Mouse (Mus musculus): ENCODE results near the gene Srgap2. TPM values are rescaled to one million over a fixed set of nuclear protein-coding genes. Genes with fewer than 3 reads are reported as not detected.
"Not testable (repeated sequence)": the region's sequence is repeated elsewhere in the genome, so short reads cannot be mapped to it uniquely, and the experiment has no call there.

Srgap2 gene
- polyA plus RNA-seq, 2 experiments from 2014 or later: 25.0 to 31.5 TPM

DNA sequence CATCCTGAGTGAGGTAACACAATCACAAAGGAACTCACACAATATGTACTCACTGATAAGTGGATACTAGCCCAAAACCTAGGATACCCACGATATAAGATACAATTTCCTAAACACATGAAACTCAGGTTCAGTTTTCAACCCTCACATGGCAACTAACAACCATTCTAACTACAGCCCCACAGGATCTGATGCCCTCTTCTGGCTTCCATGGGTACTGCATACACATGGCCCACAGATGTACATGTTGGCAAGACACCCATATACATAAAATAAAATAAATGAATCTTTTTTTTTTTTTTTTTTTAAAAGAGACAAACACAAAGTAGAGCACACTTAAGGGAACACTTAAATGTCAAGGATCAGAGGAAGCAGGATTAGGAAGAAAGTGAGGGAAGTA lies 198.1 kb downstream of the Srgap2 start:
- ATAC-seq: not testable (repeated sequence)

DNA sequence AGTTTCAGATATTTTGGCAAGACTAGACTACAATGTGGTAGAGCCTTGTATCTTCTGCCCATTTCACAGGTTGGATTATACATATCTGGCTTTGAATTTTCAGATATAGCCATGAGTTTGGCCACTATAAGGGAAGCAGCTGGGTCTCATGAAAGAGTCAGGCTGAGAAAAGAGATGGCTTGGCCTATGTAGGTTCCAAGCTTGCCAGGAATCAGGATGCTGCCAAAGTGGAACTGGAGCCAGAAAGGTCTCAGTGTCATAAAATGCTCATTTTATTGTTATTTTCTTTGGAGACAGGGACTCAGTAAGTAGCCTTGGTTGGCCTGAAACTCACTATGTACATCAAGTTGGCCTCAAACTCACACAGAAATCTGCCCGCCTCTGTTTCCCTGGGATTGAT lies 200.0 kb downstream of the Srgap2 start:
- no peak for ATAC-seq

DNA sequence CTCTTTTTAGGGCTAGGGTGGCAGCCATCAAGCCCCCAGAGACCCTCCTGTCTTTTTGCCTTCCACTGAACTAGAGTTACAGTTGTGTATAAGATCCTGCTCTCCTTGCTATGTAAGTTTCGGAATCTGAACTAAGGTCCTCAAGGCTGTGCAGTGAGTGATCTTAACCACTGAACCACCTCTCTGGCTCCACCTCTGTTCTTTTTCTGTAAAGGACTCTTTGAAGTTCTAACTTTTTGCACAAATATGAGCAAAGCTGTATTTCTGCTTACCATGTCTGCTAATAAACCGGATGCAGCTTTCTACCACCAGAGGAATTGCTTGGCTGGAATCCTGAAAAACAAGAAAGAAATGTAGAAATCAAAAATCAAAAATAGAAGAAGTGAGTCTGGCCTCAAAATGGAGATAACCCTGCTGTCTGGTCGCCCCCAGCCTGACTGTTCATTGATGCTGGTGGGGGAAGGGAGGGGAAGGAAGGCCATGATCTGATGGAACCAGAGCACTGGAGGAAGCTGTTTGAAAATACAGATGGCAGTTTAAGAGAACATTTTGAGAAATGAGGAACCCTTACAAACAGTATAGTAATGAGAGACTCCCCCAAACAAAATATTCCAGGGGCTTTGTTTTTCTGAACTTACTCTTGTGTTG lies 202.2 kb downstream of the Srgap2 start:
- peak; percentile 92 for ATAC-seq

DNA sequence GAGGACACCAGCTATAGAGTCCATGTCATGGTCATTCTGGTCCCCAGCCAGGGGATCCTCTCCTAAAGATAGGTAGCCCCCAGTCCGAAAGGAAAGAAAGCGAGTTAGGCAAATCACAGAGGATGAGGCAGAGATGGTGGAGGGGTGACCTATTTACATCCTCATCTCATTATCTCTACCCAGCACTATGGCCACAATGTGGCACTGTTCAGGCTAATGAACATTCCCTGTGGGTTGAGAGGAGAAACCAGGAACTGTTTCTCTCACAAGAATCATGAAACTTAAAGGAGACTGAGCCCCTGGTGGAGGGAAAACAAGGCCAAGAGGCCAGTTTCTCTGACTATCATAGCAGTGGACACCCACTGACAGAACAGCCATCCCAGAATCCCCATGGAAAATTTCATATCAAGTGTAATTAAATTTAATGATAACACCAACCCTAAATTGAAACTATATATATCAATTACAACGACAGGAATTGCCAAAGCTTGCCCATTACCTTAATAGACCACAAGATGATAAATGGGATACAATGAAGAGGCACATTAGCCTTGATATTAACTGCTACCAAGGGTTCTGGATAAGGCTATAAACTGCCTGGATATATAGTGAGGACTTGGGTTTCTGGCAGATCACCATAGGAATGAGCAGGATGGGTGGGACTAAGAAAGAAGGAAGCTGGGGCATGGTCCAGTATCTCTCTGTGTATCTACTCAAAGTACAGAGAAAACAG lies 207.4 kb downstream of the Srgap2 start:
- ATAC-seq: no peak

DNA sequence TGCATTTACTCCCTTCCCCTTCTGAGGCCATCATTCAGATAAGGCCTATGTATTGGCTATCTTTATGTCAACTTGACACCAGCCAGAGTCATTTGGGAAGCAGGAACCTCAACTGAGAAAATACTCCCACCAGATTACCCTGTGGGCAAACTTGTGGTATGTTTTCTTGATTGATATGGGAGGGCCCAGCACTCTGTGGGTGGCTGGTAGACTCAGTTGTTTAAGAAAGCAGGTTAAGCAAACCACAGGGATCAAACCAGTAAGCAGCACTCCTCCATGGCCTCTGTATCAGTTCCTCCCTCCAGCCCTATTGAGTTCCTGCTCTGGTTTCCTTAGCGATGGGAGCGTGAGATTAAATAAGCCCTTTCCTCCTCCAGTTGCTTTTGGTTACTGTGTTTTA lies 208.8 kb downstream of the Srgap2 start:
- ATAC-seq: no peak

DNA sequence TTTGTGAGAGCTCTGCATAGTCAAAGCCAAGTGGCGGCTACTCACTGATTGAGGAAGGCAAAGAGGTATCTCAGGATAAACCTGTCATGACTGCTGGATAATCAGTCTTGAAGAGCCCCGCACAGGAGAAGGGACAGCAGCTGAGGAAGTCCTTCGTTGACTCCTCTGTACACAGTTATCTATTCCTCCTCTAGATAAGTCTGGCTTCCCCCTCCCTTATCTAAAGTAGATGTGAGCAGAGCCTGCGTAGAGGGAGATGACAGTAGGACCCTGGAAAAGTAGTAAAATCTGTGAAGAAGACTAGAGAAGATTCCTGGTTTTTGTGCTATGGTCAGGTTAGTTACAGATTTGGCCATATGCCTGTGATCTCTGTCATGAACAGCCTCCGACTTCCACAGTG lies 209.5 kb downstream of the Srgap2 start:
- no peak for ATAC-seq

DNA sequence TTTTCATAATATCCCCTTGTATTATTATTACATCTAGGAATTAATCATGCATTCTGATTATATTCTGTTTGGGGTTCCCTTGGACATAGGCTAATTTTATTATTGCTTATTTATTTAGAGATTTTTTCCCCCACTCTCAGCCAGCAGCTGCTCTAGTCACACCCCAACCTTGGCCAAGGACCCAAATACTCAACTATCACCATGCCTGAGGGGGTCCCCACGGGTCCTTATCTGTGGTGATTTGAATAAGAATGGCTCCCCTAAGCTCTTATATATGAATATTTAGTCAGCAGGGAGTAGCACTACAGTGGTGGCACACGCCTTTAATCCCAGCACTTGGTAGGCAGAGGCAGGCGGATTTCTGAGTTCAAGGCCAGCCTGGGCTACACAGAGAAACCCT lies 215.9 kb downstream of the Srgap2 start:
- ATAC-seq: no peak

DNA sequence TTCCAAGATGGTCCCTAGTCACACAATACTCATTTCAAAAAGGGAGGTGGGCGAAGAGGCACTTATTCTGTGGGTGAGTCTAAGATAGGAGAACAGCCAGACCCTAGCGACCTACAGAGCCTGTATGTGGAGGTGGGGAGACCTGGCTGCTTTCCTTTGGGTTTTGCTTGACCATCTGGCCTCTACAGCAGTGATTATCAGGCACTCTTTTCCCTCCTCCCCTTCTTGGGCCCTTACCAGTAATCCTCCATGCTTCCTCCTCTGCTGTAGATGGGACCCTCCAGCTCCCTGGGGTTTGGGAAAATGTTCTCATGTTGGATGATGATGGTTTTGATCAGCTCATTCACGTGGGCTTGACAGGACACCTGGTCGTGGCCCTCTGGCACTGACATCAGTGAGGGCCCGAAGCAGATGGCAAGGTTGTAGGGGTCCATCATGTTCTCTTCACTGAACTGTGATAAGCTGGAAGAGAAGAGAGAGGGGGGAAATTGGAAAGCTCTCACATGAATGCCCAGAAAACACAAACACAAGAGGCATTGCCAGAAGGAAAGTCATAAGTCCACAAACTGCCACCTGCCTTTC lies 216.8 kb downstream of the Srgap2 start:
- no peak for ATAC-seq

DNA sequence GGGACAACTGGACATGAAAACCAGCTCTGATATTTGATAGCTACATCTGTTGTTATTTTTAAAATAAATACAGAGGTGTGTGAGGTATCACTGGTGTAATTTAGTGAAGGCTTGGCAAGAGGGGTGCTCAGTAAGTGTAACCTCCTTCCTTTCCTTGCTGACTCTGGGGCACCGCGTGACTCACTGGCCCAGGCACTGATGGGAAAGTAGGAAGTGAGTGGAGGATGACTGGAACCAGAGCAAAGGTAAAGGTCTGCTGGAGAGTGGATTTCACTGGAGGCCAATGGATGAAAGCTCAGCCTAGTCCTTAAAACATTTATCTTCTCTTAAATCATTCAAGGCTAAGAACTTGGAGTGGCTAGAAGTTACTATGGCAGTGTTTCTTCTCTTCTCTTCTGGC lies 226.4 kb downstream of the Srgap2 start:
- no peak for ATAC-seq

DNA sequence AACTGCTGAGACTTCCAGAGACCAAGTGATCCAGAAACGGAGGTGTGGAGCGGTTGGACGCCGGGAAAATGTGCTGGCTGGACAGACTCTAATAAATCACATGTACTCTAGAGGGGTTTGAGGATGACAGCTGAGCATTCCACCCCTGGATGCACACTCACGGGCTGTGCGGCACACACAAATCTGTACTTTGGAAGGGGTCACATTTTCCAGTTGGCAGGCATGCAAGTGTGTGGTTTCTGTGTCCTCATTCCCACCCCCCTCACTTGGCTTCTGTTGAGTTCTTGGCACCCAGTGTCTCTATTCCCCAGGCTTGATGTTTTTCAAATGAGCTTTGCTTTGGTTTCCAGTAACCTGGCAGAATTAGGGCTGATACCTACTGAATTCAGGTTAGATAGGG lies 227.4 kb downstream of the Srgap2 start:
- no peak for ATAC-seq

DNA sequence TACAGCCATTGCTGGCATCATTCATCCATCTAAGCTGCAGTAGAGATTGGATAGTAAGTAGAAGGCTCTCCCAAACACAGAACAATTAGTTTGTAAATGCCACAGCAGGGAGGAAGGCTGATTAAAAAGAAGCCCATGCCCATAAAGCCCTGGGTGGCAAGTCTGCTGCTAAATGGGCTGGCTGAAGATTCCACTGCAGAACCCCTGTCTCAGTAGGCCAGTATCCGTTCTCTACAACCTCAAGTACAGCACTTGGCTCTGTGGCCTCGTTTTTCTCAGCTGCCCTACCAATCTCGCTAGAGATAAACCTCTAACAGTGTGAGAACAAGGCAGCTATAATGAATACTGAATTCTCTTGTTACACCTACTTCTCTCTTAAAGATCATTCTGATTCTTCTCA lies 227.9 kb downstream of the Srgap2 start:
- ATAC-seq: no peak

DNA sequence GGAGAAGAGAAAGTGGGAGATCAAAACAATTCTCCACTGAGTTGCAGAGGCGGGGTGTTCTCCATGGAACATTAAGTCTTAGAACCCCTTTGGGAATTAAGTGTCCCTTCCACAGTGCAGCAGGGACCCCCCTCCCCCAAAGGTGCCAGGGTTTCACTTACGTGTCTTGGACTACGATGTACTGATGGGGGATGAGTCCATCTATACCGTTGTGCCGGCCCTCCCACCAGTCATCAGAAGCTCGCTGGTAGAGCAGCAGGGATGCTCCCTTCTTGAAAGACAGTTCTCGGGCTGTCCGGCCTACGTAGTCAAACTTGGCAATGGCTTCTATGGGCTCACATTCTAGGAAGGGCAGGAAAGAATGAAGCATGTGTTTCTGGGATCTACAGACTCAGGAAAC lies 229.0 kb downstream of the Srgap2 start:
- no peak for ATAC-seq

DNA sequence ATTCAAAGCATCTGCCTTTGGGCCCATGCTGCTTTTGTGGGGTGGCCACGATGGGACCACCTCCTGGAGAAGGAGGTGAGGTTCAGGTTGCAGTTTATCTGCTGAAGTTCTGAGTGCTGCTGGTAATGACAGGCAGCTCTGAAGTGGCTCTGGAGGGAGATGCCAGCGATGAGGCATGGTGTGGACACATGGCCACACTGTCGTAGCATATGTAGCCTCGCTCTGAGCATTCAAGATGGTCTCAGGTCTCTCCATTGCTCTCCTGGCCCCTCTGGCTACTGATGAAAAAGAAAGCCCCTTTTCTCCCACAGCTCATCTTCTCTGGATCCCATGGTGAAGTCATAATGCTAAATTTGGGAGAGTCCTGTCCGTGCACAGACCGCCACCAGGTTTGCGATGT lies 230.4 kb downstream of the Srgap2 start:
- no peak for ATAC-seq

DNA sequence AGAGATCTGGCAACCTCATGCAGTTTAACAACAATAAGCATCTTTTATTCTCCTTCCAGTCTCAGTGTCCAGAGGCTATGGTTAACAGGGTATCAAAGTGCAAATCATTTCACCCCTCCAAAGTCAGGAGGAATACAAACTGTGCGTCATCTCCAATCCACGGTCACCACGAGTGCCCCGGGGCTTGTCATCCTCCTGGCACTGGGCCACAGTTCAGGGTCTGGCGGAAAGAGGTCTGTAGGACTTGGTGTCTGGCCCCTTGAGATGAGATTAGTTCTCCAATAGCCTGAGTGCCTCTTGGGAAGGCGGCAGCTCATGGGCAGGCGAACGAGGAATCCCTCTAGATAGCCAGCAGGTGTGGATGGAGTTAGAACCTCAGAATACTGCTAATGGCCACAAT lies 232.0 kb downstream of the Srgap2 start:
- ATAC-seq: no peak

DNA sequence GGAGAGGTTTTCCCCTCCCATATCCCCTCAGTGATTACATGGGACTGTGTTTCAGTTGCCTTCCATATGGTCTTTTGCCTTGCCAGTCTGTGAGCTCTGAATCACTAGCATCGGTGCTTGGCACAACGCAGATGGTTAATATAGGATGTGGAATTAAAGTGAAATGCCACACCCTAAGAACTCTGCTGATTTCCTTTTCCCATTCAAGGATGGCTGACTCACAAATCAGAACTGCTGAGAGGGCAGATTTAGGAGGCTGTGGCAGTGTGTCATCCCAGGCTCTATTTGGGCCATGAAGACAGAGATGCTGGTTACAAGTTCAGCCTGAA lies 233.3 kb downstream of the Srgap2 start:
- ATAC-seq: no peak

DNA sequence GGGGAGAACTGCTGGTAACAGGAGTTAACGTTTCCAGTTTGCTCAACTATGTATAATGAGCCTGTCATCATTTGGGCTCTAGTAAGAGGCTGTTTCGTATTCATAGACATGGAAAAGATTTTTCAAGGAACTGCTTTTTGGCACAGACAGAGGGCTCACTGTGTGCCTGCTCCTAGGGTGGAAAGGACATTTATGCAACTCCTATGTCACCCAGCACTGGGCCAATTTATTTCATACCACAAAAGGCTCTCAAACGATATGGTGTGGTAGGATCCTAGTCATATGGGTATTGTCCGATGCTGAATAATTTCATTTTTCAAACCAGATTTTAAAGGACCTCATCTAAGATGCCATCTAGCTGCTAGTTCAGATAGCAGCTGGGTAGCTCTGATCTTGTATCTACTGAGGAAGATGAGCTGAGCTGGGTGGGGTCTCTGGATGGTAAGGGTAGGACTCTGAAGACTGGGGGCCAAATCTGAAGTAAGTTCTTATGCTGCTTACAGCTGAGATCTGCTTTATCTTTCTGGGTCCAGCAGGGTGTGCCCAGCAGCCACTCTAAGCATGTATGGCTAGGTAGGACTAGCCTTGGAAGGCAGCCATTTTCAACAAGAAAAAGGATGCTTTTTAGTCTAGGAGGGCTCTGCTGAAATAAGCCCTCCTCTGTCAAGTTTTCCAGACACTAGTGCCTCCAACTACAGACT lies 233.8 kb downstream of the Srgap2 start:
- ATAC-seq: no peak

DNA sequence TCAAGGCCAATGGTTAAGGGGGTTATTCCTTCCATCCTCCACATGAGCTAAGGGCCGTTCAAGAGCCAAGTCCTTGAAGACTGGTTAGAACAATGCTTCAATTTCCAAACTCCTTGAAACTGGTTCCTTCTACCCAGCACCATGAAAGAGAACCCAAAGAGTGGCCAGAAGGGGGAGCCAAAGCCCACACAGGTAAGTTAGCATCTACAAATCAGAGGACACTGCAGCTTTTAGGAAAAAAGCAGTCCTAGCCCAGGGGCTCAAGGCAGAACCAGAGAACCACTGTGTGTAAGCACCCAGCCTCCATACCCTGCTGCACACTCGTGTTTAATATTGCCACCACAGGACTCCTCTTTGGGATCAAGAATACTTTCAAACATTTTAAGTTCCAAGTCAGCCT lies 236.5 kb downstream of the Srgap2 start:
- peak; percentile 76 for ATAC-seq

DNA sequence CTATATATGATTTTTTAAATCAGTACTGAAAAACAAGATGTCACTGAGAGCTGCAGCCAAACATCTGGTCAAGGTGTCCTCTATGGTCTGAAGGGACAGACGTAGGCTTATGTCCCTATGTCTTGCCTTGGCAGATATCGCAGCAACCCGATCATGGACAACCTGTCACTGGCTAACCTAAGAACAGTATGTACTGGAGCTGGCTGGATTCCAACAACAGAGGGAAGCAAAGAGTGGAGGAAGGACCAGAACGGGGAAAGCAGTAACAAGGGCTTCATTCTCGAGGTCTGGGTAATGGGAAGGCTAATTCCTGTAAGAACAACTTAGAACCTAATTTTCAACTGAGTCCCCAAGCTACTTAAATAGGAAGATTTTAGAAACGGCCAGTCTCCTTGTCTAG lies 238.2 kb downstream of the Srgap2 start:
- ATAC-seq: no peak

DNA sequence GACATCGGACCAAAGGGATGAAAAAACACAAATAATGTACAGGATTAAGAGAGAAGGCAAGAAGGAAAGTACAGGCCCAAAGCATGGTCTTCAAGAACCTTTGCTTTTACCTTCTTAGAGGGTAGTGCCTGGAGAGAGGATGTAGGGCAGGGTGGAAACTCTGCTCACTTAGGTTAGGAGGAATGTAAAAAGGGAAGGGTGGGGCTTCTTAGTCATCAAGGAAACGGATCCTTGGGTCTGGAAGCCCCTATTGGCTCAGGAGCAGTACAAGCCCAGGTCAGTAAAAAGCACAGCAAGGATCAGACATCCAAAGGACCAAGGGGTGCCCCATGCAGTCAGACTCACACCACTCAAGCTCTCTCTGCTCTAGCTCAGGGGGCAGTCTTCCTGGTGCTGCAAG lies 239.9 kb downstream of the Srgap2 start:
- ATAC-seq: no peak

DNA sequence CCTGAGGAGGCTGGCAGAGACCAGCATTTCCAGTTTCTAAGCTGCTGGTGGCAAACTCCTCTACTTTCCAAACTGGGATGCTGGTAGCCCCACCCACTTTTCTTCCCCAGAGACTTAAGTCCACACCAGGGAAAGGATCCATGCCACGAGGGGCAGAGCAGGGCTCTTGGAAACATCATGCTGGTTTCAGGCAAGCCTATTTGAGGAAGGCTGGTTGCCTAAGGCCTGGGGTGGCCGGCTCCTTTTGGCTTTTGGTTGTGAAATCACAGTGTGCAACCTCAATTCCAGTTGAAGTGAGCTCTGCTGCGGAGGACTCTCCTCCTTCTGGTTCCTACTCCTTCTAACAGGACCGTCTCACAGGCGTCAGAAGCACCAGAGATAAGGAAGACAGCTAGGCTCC lies 240.3 kb downstream of the Srgap2 start:
- no peak for ATAC-seq

DNA sequence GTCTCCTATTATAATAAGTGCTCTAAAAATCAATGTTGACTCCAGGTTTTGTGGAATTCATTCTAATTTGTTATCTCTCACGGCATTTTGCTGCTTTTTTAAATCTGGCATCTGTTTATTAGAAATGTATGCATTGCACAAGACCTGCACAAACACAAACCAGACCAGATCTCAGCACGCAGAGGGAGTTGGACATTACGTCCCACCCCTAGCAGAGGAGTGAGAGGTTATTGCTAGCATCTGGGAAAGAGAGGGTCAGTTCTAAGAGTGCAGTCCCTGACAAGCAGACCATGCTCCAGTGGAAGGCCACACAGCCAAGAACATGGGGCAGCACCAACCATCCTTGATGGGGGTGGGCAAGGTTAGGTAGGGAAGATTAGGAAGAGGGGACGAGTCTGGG lies 242.5 kb downstream of the Srgap2 start:
- ATAC-seq: no peak

DNA sequence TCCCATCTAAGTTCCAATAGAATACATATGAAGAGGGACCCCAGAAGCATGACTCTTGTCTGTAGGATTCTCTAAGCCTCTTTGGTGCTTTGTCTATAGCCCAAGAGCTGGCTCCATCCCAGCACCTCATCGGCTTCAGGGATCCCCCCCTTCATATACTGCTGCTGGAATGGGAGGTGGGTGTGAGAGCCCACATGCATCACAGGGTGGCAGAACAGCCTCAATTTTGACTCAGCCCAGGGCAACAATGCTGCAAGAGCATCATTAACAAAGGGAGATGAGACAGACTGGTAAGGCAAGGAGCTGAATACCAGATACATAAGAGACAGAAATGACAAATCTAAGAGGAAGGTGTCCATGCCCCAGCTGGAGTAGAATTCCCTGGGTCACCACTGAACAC lies 243.0 kb downstream of the Srgap2 start:
- ATAC-seq: no peak

DNA sequence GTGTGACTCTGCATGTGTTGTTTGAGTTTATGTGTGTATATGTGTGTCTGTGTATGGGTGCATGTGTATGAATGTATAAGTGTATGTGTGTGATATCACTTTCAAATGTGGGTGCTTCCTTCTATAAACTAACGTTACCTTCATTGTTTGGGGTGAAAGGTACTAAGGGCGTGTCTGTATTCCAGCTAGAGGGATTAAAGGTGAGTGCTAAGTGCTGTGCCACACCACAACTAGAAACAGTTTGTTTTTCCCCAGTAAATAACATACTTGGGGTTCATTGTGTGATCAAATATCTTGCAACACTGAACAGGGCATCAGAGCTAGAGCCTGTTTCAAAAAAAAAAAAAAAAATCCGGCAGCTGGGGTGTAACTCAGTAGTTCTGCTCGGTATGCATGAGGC lies 245.4 kb downstream of the Srgap2 start:
- no peak for ATAC-seq

DNA sequence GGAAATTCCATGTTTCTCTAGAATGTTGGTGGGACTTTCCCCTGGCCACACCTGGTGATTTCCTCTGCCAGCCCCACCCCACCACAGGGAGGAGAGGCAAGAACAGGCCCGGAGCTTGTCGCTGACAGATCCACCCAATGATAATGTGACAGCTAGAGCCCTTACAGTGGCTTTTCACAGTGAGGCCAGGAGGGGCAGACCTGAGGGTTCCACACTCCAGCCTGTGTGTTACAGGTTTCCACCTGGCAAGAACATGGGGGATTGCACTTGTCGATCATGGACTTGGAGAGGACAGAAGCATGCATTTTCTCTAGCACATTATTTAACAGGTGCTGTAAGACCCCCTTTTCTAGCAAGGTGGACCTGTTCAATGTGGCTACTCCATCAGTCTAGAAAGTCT lies 246.9 kb downstream of the Srgap2 start:
- peak; percentile 87 for ATAC-seq

All from CD4-positive, CD25-positive, alpha-beta regulatory T cell, adult 4 months (primary cell).